In the genomic region with DNA sequence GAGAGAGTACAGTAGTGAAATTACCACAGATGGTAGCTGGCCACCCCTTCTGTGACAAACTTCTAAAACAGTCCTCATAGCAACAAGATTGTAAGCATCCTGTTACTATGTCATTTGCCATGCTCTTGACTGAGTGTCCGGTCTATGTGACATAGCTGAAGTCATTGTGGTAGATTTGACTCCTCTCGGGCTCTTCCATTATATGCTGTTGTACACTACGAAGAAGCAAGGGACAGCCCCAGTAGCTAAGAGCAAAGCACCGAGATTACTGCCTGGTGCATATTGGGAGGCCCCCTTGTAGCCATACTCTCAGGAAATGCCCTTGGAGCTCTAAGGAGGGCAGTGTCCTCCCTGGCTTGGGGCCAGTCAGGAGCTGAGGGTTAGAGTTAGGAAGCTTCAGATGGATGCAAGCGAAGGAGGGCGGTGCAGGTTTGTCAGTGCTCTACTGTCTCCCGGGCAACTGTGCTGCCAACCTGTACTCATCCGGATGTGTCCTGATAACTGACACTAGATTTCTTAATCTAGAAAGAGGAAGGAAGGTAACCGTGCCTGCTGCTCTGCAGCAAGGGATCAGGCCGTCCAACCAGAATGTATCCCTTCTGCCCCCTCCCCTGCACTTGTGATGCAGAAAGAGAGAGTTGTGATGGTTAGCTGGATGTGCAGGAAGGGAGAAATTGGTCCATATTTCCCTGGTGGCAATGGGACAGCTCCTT, we compare ENCODE assay signal across 18 mouse cellular contexts. TPM values are rescaled to one million over a fixed set of nuclear protein-coding genes. Genes with fewer than 3 reads are reported as not detected.
A peak's percentile ranks its signal among the peaks of the same experiment; 100 is the strongest.
DNase-seq lines count a peak whose midpoint lies in the region; ATAC-seq and TF ChIP-seq lines count a peak whose summit lies in the region.
"Had no signal": no experiment of that assay in that cellular context is flagged by ENCODE, and none has a peak within 500 bp of the region (broad histone marks: within the 10 kb centered on the region; RNA-seq: fewer than 3 reads in every experiment).

No protein-coding gene starts in this region.

- H3K36me3 ChIP-seq in liver, embryonic 11.5 days (ENCODE audit: control insufficient read depth, insufficient read depth, low read length) = no peaks in the 10 kb centered on the region; the same call in 1 of the 2 replicates
- H3K36me3 ChIP-seq in liver, embryonic 12.5 days = peaks cover 35% of the 10 kb centered on the region
- peaks cover 0 to 23% of the 10 kb centered on the region in 2 experiments; a peak in 2 of 4 replicates for H3K36me3 ChIP-seq in MEL (ENCODE audit: control insufficient read depth in 1 of 2, insufficient read depth in 2 of 2, low read length in 2 of 2)
- peaks cover 63% of the 10 kb centered on the region for H3K36me3 ChIP-seq in megakaryocyte, embryonic 14.5 days (replicated peaks; ENCODE audit: low read length)
- peaks cover 16% of the 10 kb centered on the region; the same call in 1 of the 2 replicates for H3K36me3 ChIP-seq in kidney, embryonic 15.5 days

- ATAC-seq in liver, embryonic 11.5 days (replicated peaks; ENCODE audit: low FRiP score) = no peak
- ATAC-seq in liver, embryonic 12.5 days = no peak
- ATAC-seq in common myeloid progenitor, adult 5-6 weeks (replicated peaks; ENCODE audit: low read depth, poor library complexity, severe bottlenecking) = peak; percentile 64
- ATAC-seq in kidney, embryonic 15.5 days (replicated peaks; ENCODE audit: low FRiP score) = no peak

- H3K79me2 ChIP-seq in MEL (ENCODE audit: control insufficient read depth, insufficient read depth, low read length, poor library complexity) = no peaks in the 10 kb centered on the region

- no peak for TF ChIP-seq RAD21 in MEL (IDR thresholded peaks at IDR 0.05; ENCODE audit: low read depth, low read length)

- peak overlapping the region; percentile 6; the same call in 1 of the 2 replicates for H3K4me2 ChIP-seq in liver, embryonic 11.5 days
- no peak overlapping the region for H3K4me2 ChIP-seq in liver, embryonic 12.5 days
- H3K4me2 ChIP-seq in kidney, embryonic 15.5 days = no peak overlapping the region
- H3K4me2 ChIP-seq: limb, embryonic 13.5 days; lung, embryonic 14.5 days had no signal

- no peaks in the 10 kb centered on the region for H3K27me3 ChIP-seq in liver, embryonic 11.5 days (replicated peaks; ENCODE audit: control insufficient read depth, insufficient read depth, low read length)
- H3K27me3 ChIP-seq in liver, embryonic 12.5 days (replicated peaks) = no peaks in the 10 kb centered on the region
- H3K27me3 ChIP-seq in MEL (ENCODE audit: control insufficient read depth in 1 of 2, insufficient read depth in 2 of 2, low read length in 2 of 2) = no peaks in the 10 kb centered on the region
- H3K27me3 ChIP-seq in megakaryocyte, embryonic 14.5 days (replicated peaks) = no peaks in the 10 kb centered on the region
- H3K27me3 ChIP-seq in kidney, embryonic 15.5 days = no peaks in the 10 kb centered on the region
- H3K27me3 ChIP-seq: limb, embryonic 13.5 days had no signal

- TF ChIP-seq EP300 in MEL (IDR thresholded peaks at IDR 0.05; ENCODE audit: low read depth in 1 of 2, low read length in 2 of 2) = peak; percentile 45 to 78; a peak in 3 of 4 replicates

- no peak overlapping the region for H3K27ac ChIP-seq in liver, embryonic 11.5 days (ENCODE audit: low read depth, low read length)
- H3K27ac ChIP-seq in liver, embryonic 12.5 days = no peak overlapping the region
- peak overlapping the region; percentile 90 for H3K27ac ChIP-seq in MEL (ENCODE audit: control insufficient read depth, low read depth, low read length)
- no peak overlapping the region for H3K27ac ChIP-seq in kidney, embryonic 15.5 days
- H3K27ac ChIP-seq: heart, adult 2 months; left cerebral cortex, adult 2 months; limb, embryonic 13.5 days; macrophage had no signal

- no peak for DNase-seq in liver, embryonic 11.5 days (ENCODE audit: low spot score)
- DNase-seq in MEL (ENCODE audit: low read depth, low spot score) = peak; percentile 74
- no peak for DNase-seq in right cerebral cortex, adult 2 months (ENCODE audit: low spot score in 2 of 2)
- DNase-seq: cerebellum, adult 9-11 months; gastrocnemius, postnatal 10 days; heart, adult 2 months; kidney, adult 11 months; kidney, postnatal 10 days; lung, embryonic 14.5 days; spleen, adult 18-20 months; thymus, adult 18-20 months had no signal

- no peak overlapping the region for H3K4me3 ChIP-seq in liver, embryonic 11.5 days (ENCODE audit: low read depth, low read length)
- H3K4me3 ChIP-seq in liver, embryonic 12.5 days = no peak overlapping the region
- H3K4me3 ChIP-seq in MEL (ENCODE audit: control insufficient read depth in 1 of 2, insufficient read depth in 1 of 2, low read depth in 2 of 2, low read length in 2 of 2) = peak overlapping the region; percentile 1 to 14; a peak in 2 of 4 replicates
- H3K4me3 ChIP-seq in megakaryocyte, embryonic 14.5 days (replicated peaks) = peak overlapping the region; percentile 34
- no peak overlapping the region for H3K4me3 ChIP-seq in kidney, embryonic 15.5 days (replicated peaks)
- H3K4me3 ChIP-seq: heart, adult 2 months; left cerebral cortex, adult 2 months; limb, embryonic 13.5 days had no signal

- TF ChIP-seq POLR2A in MEL (IDR thresholded peaks at IDR 0.05; ENCODE audit: control insufficient read depth in 1 of 2, insufficient read depth in 1 of 2, low read depth in 1 of 2, low read length in 2 of 2, poor library complexity in 1 of 2) = no peak

- 61% methylated on average over 10 of the region's 10 CpGs for WGBS in liver, embryonic 11.5 days
- WGBS in liver, embryonic 12.5 days (ENCODE audit: insufficient replicate concordance) = 44% methylated on average over 10 of the region's 10 CpGs
- WGBS in kidney, embryonic 15.5 days = 88% methylated on average over 10 of the region's 10 CpGs

- TF ChIP-seq CTCF in MEL (IDR thresholded peaks at IDR 0.05 in 2 of 3, conservative IDR thresholded peaks at IDR 0.05 in 1 of 3; ENCODE audit: control insufficient read depth in 1 of 3, insufficient read depth in 1 of 3, low read depth in 2 of 3, low read length in 3 of 3, poor library complexity in 1 of 3, severe bottlenecking in 1 of 3) = no peak

- no peaks in the 10 kb centered on the region for H3K9me3 ChIP-seq in liver, embryonic 11.5 days (ENCODE audit: control insufficient read depth, low read length)
- no peaks in the 10 kb centered on the region for H3K9me3 ChIP-seq in liver, embryonic 12.5 days (replicated peaks)
- H3K9me3 ChIP-seq in MEL (replicated peaks; ENCODE audit: insufficient read depth, low read length) = no peaks in the 10 kb centered on the region
- H3K9me3 ChIP-seq in megakaryocyte, embryonic 14.5 days = no peaks in the 10 kb centered on the region
- no peaks in the 10 kb centered on the region for H3K9me3 ChIP-seq in kidney, embryonic 15.5 days (replicated peaks)
- H3K9me3 ChIP-seq: limb, embryonic 13.5 days had no signal

- no peak overlapping the region for H3K9ac ChIP-seq in liver, embryonic 11.5 days (ENCODE audit: low read depth, low read length)
- H3K9ac ChIP-seq in liver, embryonic 12.5 days = no peak overlapping the region
- no peak overlapping the region for H3K9ac ChIP-seq in MEL (ENCODE audit: control insufficient read depth, low read depth, low read length, poor library complexity, severe bottlenecking)
- H3K9ac ChIP-seq in kidney, embryonic 15.5 days = no peak overlapping the region
- H3K9ac ChIP-seq: limb, embryonic 13.5 days; lung, embryonic 14.5 days had no signal

- H3K4me1 ChIP-seq in liver, embryonic 11.5 days (replicated peaks; ENCODE audit: control insufficient read depth, insufficient read depth, low read length) = peaks cover 15% of the 10 kb centered on the region
- H3K4me1 ChIP-seq in liver, embryonic 12.5 days = peaks cover 20% of the 10 kb centered on the region
- peaks cover 6 to 24% of the 10 kb centered on the region in 2 experiments for H3K4me1 ChIP-seq in MEL (ENCODE audit: control insufficient read depth in 1 of 2, insufficient read depth in 2 of 2, low read length in 2 of 2)
- peaks cover 24% of the 10 kb centered on the region for H3K4me1 ChIP-seq in megakaryocyte, embryonic 14.5 days
- H3K4me1 ChIP-seq in kidney, embryonic 15.5 days = peaks cover 12% of the 10 kb centered on the region

TF ChIP-seq in MEL, 35 proteins besides CTCF, POLR2A, EP300 and RAD21 (continues in another document):
- TF ChIP-seq NELFE (IDR thresholded peaks at IDR 0.05; ENCODE audit: low read depth, low read length) (no peak), TBP (IDR thresholded peaks at IDR 0.05; ENCODE audit: low read depth, low read length) (no peak; the same call in 1 of the 2 replicates), ZKSCAN1 (IDR thresholded peaks at IDR 0.05; ENCODE audit: low read depth, low read length) (no peak), CHD2 (IDR thresholded peaks at IDR 0.05; ENCODE audit: low read length) (no peak), NRF1 (IDR thresholded peaks at IDR 0.05; ENCODE audit: insufficient read depth, low read depth, low read length, poor library complexity, severe bottlenecking) (no peak), MXI1 (IDR thresholded peaks at IDR 0.05; ENCODE audit: low read depth, low read length) (no peak), TAL1 (IDR thresholded peaks at IDR 0.05; ENCODE audit: low read length) (no peak), MAZ (IDR thresholded peaks at IDR 0.05; ENCODE audit: low read depth, low read length) (no peak), ETS1 (IDR thresholded peaks at IDR 0.05; ENCODE audit: low read depth, low read length) (peak; percentile 54; the same call in 1 of the 2 replicates), BHLHE40 (IDR thresholded peaks at IDR 0.05; ENCODE audit: borderline replicate concordance, low read depth, low read length) (peak; percentile 54; the same call in 1 of the 2 replicates), MAFK (IDR thresholded peaks at IDR 0.05; ENCODE audit: borderline replicate concordance, low read depth, low read length) (no peak), KAT2A (conservative IDR thresholded peaks at IDR 0.05; ENCODE audit: low read depth, low read length) (no peak), MYC (IDR thresholded peaks at IDR 0.05; ENCODE audit: low read depth, low read length) (no peak), SMC3 (IDR thresholded peaks at IDR 0.05; ENCODE audit: low read depth, low read length) (no peak), E2F4 (IDR thresholded peaks at IDR 0.05; ENCODE audit: borderline replicate concordance, low read depth, low read length) (no peak), USF2 (IDR thresholded peaks at IDR 0.05; ENCODE audit: borderline replicate concordance in 1 of 2, insufficient read depth in 1 of 2, low read depth in 1 of 2, low read length in 2 of 2) (no peak)

RNA-seq across cellular contexts. Expression of a gene that starts 55.8 kb away (rescaled TPM):
- 56.3 and 65.0 TPM in 2 replicates for polyA plus RNA-seq in liver, embryonic 11.5 days (2014; fragmentation: Nextera tagmentation; extraction: Ambion mirVana)
- 35.7 and 39.0 TPM in 2 replicates for polyA plus RNA-seq in liver, embryonic 12.5 days (2016; fragmentation: Nextera tagmentation; extraction: Ambion mirVana)
- total RNA-seq in MEL (2012; rRNA removed) = 59.3 and 61.7 TPM in 2 replicates
- polyA plus RNA-seq in MEL (2012; ENCODE audit: insufficient read depth in 1 of 2, insufficient read length in 2 of 2, low read depth in 1 of 2, low replicate concordance in 2 of 2, missing spikeins in 1 of 2) = 10 to 100 TPM in 1 of 2 experiments, not detected in 1; 60.7 TPM
- 42.1 and 46.4 TPM in 2 replicates for total RNA-seq in common myeloid progenitor, adult 5-6 weeks (2017)
- polyA plus RNA-seq in megakaryocyte, embryonic 14.5 days (2012; ENCODE audit: insufficient read depth, low replicate concordance) = 2.0 and 11.9 TPM in 2 replicates
- 72.7 and 75.3 TPM in 2 replicates for polyA plus RNA-seq in kidney, embryonic 15.5 days (2015; fragmentation: Nextera tagmentation; extraction: Ambion mirVana)

Comparison
In these comparisons a context has a peak if more than half of its experiments do, and no peak if none do; other contexts are left out.
1. H3K4me3 ChIP-seq: peak in MEL (2 of 2) and megakaryocyte, embryonic 14.5 days (single experiment); none in liver, embryonic 11.5 days (single experiment), liver, embryonic 12.5 days (single experiment) and kidney, embryonic 15.5 days (single experiment).